Mouse (Mus musculus) megakaryocyte, embryonic 14.5 days (primary cell): Measurements from ENCODE around the gene Unc5b.

Experiments
- FLI1 ChIP-seq: IDR thresholded peaks from 2 replicates; pipeline ENCODE4 v1.6.1; 2012; ENCODE audit warnings: low read length, inconsistent platforms, mixed read lengths
- GATA1 ChIP-seq: IDR thresholded peaks from 3 replicates; pipeline ENCODE4 v1.6.1; 2012; ENCODE audit warnings: mixed read lengths, low read length, inconsistent platforms, borderline replicate concordance

- TF ChIP-seq GATA1 (no peak), FLI1 (no peak)
These were observed 69.3 kb downstream of the Unc5b start for GRCm38 (mm10) chr10:60762126-60762525.
